Comparison of ENCODE assay signal across 17 mouse cellular contexts in genomic region chr3:52997381-52997780, GRCm38 (mm10).
"Had no signal": no experiment of that assay in that cellular context is flagged by ENCODE, and none has a peak within 500 bp of the region (broad histone marks: within the 10 kb centered on the region; RNA-seq: fewer than 3 reads in every experiment).

No protein-coding gene starts in this region.

- DNase-seq: lung, adult 2 months; lung, postnatal 14 days; lung, postnatal 36 days; right cerebral cortex, postnatal 14 days; thymus, adult 2 months; thymus, postnatal 25 days; thymus, postnatal 4 days had no signal

- H3K4me1 ChIP-seq: lung, embryonic 15.5 days; midbrain, embryonic 13.5 days; midbrain, embryonic 15.5 days; neural tube, embryonic 12.5 days; stomach, embryonic 15.5 days had no signal

- H3K27ac ChIP-seq: lung, embryonic 15.5 days; macrophage; midbrain, embryonic 13.5 days; midbrain, embryonic 15.5 days; neural tube, embryonic 12.5 days; stomach, embryonic 15.5 days; stomach, postnatal 0 days had no signal

- ATAC-seq: liver, postnatal 0 days; lung, postnatal 0 days; midbrain, embryonic 13.5 days; midbrain, embryonic 15.5 days had no signal

- H3K4me3 ChIP-seq: lung, embryonic 15.5 days; megakaryocyte, embryonic 14.5 days; midbrain, embryonic 13.5 days; midbrain, embryonic 15.5 days; neural tube, embryonic 12.5 days; stomach, embryonic 15.5 days had no signal

- H3K9me3 ChIP-seq: lung, embryonic 15.5 days; megakaryocyte, embryonic 14.5 days; midbrain, embryonic 13.5 days; midbrain, embryonic 15.5 days; neural tube, embryonic 12.5 days; stomach, embryonic 15.5 days had no signal

- H3K27me3 ChIP-seq: lung, embryonic 15.5 days; megakaryocyte, embryonic 14.5 days; midbrain, embryonic 13.5 days; midbrain, embryonic 15.5 days; neural tube, embryonic 12.5 days; stomach, embryonic 15.5 days had no signal
